Mouse (Mus musculus) layer of hippocampus, postnatal 10 days (tissue): ENCODE results near the gene Svs2. TPM values are rescaled to one million over a fixed set of nuclear protein-coding genes. Genes with fewer than 3 reads are reported as not detected.

Experiments
- total RNA-seq, 2 experiments: library from RNA; stranded (reverse); gene quantifications; 2 replicates each; pipeline ENCODE4 v1.2.3; 2021

Gene Svs2
- total RNA-seq, 2 experiments from 2014 or later: not detected

Other genes starting within 250 kb of the Svs2 start
- gene Ywhab, start 243.5 kb downstream of the Svs2 start, total RNA-seq: 100 to 1,000 TPM; 562 to 599 TPM
- gene Pabpc1l, start 213.0 kb downstream of the Svs2 start, total RNA-seq: 1 to 10 TPM; 1.7 TPM
- gene Stk4, start 168.1 kb downstream of the Svs2 start, total RNA-seq: 10 to 100 TPM; 36.7 to 41.4 TPM
- 10 to 100 TPM; 41.8 to 43.6 TPM for gene Tomm34, start 167.3 kb downstream of the Svs2 start, total RNA-seq
- 1 to 10 TPM; 6.5 to 7.7 TPM for gene Kcns1, start 67.4 kb downstream of the Svs2 start, total RNA-seq
- gene Wfdc5, start 55.7 kb downstream of the Svs2 start, total RNA-seq: not detected
- not detected for gene Wfdc12, start 47.9 kb downstream of the Svs2 start, total RNA-seq
- gene Wfdc15a, start 38.3 kb downstream of the Svs2 start, total RNA-seq: not detected
- gene Wfdc15b, start 16.8 kb downstream of the Svs2 start, total RNA-seq: not detected
- gene Svs3b, start 18.2 kb upstream of the Svs2 start, total RNA-seq: not detected
- not detected for gene Svs4, start 40.0 kb upstream of the Svs2 start, total RNA-seq
- not detected for gene Svs3a, start 50.8 kb upstream of the Svs2 start, total RNA-seq
- not detected for gene Svs6, start 78.3 kb upstream of the Svs2 start, total RNA-seq
- gene Svs5, start 94.3 kb upstream of the Svs2 start, total RNA-seq: not detected
- 1 to 10 TPM; 1.0 to 1.4 TPM for gene Slpi, start 150.6 kb upstream of the Svs2 start, total RNA-seq
- gene Rbpjl, start 164.7 kb upstream of the Svs2 start, total RNA-seq: under 1 TPM; 0.38 to 0.48 TPM
- 10 to 100 TPM; 20.4 to 25.9 TPM for gene Matn4, start 166.7 kb upstream of the Svs2 start, total RNA-seq
- gene Sdc4, start 205.4 kb upstream of the Svs2 start, total RNA-seq: 10 to 100 TPM; 74.2 to 83.4 TPM
- gene Sys1, start 218.5 kb upstream of the Svs2 start, total RNA-seq: 10 to 100 TPM; 43.9 to 45.8 TPM
- 10 to 100 TPM in 1 of 2 experiments, 1 to 10 TPM in 1; 4.1 to 17.9 TPM for gene Gm20458, start 222.5 kb upstream of the Svs2 start, total RNA-seq
- not detected for gene Trp53tg5, start 235.3 kb upstream of the Svs2 start, total RNA-seq
- gene Dbndd2, start 247.6 kb upstream of the Svs2 start, total RNA-seq: 10 to 100 TPM; 58.9 to 61.0 TPM